Mouse (Mus musculus) embryonic fibroblast, embryonic 13.5 days (primary cell): Measurements from ENCODE around the gene Arhgap42.

Experiments used
- CTCF ChIP-seq: IDR thresholded peaks from 2 replicates; pipeline ENCODE4 v1.5.1; 2011; ENCODE audit warnings: mild to moderate bottlenecking, control low read depth, low read length, moderate library complexity, borderline replicate concordance; ENCODE audit not compliant: insufficient read depth
- POLR2A ChIP-seq: IDR thresholded peaks from 2 replicates; pipeline ENCODE4 v1.6.1; 2011; ENCODE audit warnings: low read depth, mild to moderate bottlenecking, control low read depth, low read length, moderate library complexity

GRCm38 (mm10) chr9:9254764-9255163 lies 15.9 kb upstream of the Arhgap42 start:
- no peak for TF ChIP-seq CTCF
- no peak for TF ChIP-seq POLR2A
